27 mouse cellular contexts compared by ENCODE assay signal in genomic region chr7:35381861-35382260, GRCm38 (mm10). TPM values are rescaled to one million over a fixed set of nuclear protein-coding genes. Genes with fewer than 3 reads are reported as not detected.
A peak's percentile ranks its signal among the peaks of the same experiment; 100 is the strongest.
DNase-seq lines count a peak whose midpoint lies in the region; ATAC-seq and TF ChIP-seq lines count a peak whose summit lies in the region.
"Had no signal": no experiment of that assay in that cellular context is flagged by ENCODE, and none has a peak within 500 bp of the region (broad histone marks: within the 10 kb centered on the region; RNA-seq: fewer than 3 reads in every experiment).

No protein-coding gene starts in this region.

- ATAC-seq in megakaryocyte progenitor cell, adult 5-6 weeks (replicated peaks; ENCODE audit: poor library complexity): peak; percentile 49
- ATAC-seq: activated CD4-positive, CD25-positive, alpha-beta regulatory T cell, adult 4 months; forebrain, embryonic 16.5 days; midbrain, embryonic 15.5 days; Patski had no signal

- peaks cover 19% of the 10 kb centered on the region for H3K36me3 ChIP-seq in E14TG2a.4 (ENCODE audit: insufficient read depth, low read length)
- no peaks in the 10 kb centered on the region; the same call in 1 of the 2 replicates for H3K36me3 ChIP-seq in embryonic facial prominence, embryonic 10.5 days (replicated peaks)
- H3K36me3 ChIP-seq: hindbrain, embryonic 12.5 days; limb, embryonic 13.5 days; midbrain, embryonic 15.5 days; neural tube, embryonic 12.5 days had no signal

- no peaks in the 10 kb centered on the region for H3K9me3 ChIP-seq in E14TG2a.4 (ENCODE audit: low read length)
- H3K9me3 ChIP-seq in embryonic facial prominence, embryonic 10.5 days: no peaks in the 10 kb centered on the region
- H3K9me3 ChIP-seq: heart, embryonic 12.5 days; hindbrain, embryonic 12.5 days; limb, embryonic 13.5 days; midbrain, embryonic 15.5 days; neural tube, embryonic 12.5 days had no signal

- peak; percentile 51 for DNase-seq in A20 (ENCODE audit: low read depth, low spot score)
- DNase-seq in embryonic facial prominence, embryonic 10.5 days (ENCODE audit: low spot score): no peak
- no peak for DNase-seq in lung, postnatal 14 days
- DNase-seq in kidney, adult 8-10 months: no peak
- DNase-seq in cerebellum, postnatal 4 days (ENCODE audit: low spot score in 2 of 2): no peak
- DNase-seq: adrenal gland, postnatal 10 days; cerebellum, adult 2 months; cerebellum, postnatal 25 days; embryo, embryonic 11 days; gastrocnemius, postnatal 25 days; heart, adult 18-20 months; kidney, adult 2 months; kidney, postnatal 36 days; lung, postnatal 10 days; right cerebral cortex, postnatal 14 days; thymus, postnatal 25 days had no signal

- H3K4me1 ChIP-seq in E14TG2a.4 (replicated peaks; ENCODE audit: low read depth, low read length): peaks cover 67% of the 10 kb centered on the region
- H3K4me1 ChIP-seq in embryonic facial prominence, embryonic 10.5 days: peaks cover 16% of the 10 kb centered on the region; the same call in 1 of the 2 replicates
- H3K4me1 ChIP-seq: limb, embryonic 13.5 days; midbrain, embryonic 15.5 days; neural tube, embryonic 12.5 days had no signal

- no peak overlapping the region for H3K27ac ChIP-seq in embryonic facial prominence, embryonic 10.5 days (replicated peaks)
- H3K27ac ChIP-seq: hindbrain, embryonic 12.5 days; limb, embryonic 13.5 days; midbrain, embryonic 15.5 days; neural tube, embryonic 12.5 days had no signal

- no peaks in the 10 kb centered on the region for H3K27me3 ChIP-seq in E14TG2a.4 (ENCODE audit: insufficient read depth, low read length)
- H3K27me3 ChIP-seq in embryonic facial prominence, embryonic 10.5 days (replicated peaks; ENCODE audit: low read depth, poor library complexity, severe bottlenecking): no peaks in the 10 kb centered on the region
- H3K27me3 ChIP-seq: heart, embryonic 12.5 days; hindbrain, embryonic 12.5 days; limb, embryonic 13.5 days; midbrain, embryonic 15.5 days; neural tube, embryonic 12.5 days; Patski had no signal

- 33% methylated on average over 16 of the region's 16 CpGs for WGBS in embryonic facial prominence, embryonic 10.5 days

- peak overlapping the region; percentile 57; the same call in 1 of the 2 replicates for H3K4me3 ChIP-seq in E14TG2a.4 (replicated peaks; ENCODE audit: low read length)
- H3K4me3 ChIP-seq in embryonic facial prominence, embryonic 10.5 days: peak overlapping the region; percentile 2; the same call in 1 of the 2 replicates
- H3K4me3 ChIP-seq: heart, embryonic 12.5 days; hindbrain, embryonic 12.5 days; limb, embryonic 13.5 days; midbrain, embryonic 15.5 days; neural tube, embryonic 12.5 days had no signal

- TF ChIP-seq CTCF in E14TG2a.4 (conservative IDR thresholded peaks at IDR 0.05; ENCODE audit: low read length): no peak

RNA-seq across cellular contexts. Expression of gene Faap24, which starts 14.8 kb away (rescaled TPM):
- 17.6 and 20.5 TPM in 2 replicates for polyA plus RNA-seq in embryonic facial prominence, embryonic 10.5 days (2016; fragmentation: Nextera tagmentation; extraction: Ambion mirVana)
- total RNA-seq in megakaryocyte progenitor cell, adult 5-6 weeks (2015): 17.2 and 24.1 TPM in 2 replicates
- 16.3 and 18.9 TPM in 2 replicates for total RNA-seq in megakaryocyte progenitor cell, adult 5-6 weeks (2017)

RNA-seq across cellular contexts. Expression of gene Cep89, which starts 15.0 kb away (rescaled TPM):
- polyA plus RNA-seq in embryonic facial prominence, embryonic 10.5 days (2016; fragmentation: Nextera tagmentation; extraction: Ambion mirVana): 59.0 and 63.3 TPM in 2 replicates
- total RNA-seq in megakaryocyte progenitor cell, adult 5-6 weeks (2015): 9.6 and 16.9 TPM in 2 replicates
- total RNA-seq in megakaryocyte progenitor cell, adult 5-6 weeks (2017): 8.0 and 13.6 TPM in 2 replicates

RNA-seq across cellular contexts. Expression of gene Rhpn2, which starts 47.9 kb away (rescaled TPM):
- polyA plus RNA-seq in embryonic facial prominence, embryonic 10.5 days (2016; fragmentation: Nextera tagmentation; extraction: Ambion mirVana): 5.2 and 5.5 TPM in 2 replicates
- not detected in 2 replicates for total RNA-seq in megakaryocyte progenitor cell, adult 5-6 weeks (2015)
- total RNA-seq in megakaryocyte progenitor cell, adult 5-6 weeks (2017): 0.10 TPM in 1 of 2 replicates, not detected in the other
- total RNA-seq: megakaryocyte, adult 5-6 weeks had no signal
